Mouse (Mus musculus): ENCODE data around the gene B2m.
"Not testable (repeated sequence)": the region's sequence is repeated elsewhere in the genome, so short reads cannot be mapped to it uniquely, and the experiment has no call there.

B2m gene

DNA sequence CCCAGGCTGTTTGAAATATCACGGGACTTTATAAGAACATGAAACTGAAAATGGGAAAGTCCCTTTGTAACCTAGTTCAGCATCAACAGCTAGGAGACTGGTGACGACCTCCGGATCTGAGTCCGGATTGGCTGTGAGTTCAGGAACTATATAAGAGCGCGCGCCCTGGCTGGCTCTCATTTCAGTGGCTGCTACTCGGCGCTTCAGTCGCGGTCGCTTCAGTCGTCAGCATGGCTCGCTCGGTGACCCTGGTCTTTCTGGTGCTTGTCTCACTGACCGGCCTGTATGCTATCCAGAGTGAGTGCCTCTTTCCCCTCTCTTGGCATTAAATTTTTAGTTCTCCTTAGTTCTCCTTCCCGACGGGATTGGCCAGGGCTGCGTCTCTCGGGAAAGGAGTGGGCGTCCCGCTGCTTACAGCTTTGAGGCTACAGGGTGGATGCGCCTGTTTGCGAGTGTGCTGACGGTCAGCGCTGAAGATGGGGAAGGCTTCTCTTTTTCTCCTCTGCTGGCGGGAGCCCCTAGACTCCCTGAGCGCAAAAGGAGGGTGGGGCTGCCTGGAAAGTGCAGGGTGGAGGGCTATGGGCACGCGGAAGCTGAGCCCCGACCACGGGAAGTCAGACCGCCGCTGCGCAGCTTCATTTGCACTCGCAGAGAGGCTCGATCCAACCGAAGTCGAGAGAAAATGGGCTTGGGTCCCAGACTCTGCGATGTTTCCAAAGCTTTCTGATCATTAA is at the start of gene B2m:
B2m (plus strand) TSS at position 179 of the 734 bp plus-strand sequence.
- DNase-seq: peak; percentile 88 to 91

DNA sequence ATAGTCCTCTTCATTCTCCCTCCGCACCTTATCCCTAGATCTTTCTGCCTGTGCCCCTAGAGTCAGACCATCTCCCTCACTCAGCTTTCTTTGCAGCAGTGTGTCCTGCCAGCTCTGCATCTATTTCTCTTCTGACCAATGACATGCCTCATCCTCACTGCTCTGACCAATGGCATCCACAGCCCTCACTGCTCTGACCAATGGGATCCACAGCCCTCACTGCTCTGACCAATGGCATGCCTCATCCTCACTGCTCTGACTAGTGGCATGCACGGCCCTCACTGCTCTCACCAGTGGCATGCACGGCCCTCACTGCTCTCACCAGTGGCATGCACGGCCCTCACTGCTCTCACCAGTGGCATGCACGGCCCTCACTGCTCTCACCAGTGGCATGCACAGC is 49.8 kb upstream of the B2m start:
- DNase-seq: not testable (repeated sequence)

DNA sequence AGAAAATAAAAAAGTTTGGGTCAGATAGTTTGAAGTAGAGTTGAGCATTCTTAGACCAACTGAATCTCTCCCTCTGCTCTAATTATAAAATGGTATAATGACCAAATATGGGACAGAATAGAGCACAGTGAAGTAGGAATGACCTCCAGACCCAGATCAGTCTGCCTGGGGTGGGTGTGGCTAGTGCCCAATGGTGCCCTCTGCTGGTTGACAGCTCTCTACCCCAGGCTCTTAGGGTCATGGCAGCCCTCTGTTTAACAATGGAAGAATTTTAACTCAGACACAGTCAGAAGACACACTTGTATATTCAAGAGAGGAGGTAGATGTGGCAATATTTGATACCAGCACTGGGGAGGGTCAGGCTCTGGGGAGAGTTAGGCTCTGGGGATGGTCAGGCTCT is 45.4 kb upstream of the B2m start:
- peak in 1 of 2 experiments; percentile 14 for DNase-seq

DNA sequence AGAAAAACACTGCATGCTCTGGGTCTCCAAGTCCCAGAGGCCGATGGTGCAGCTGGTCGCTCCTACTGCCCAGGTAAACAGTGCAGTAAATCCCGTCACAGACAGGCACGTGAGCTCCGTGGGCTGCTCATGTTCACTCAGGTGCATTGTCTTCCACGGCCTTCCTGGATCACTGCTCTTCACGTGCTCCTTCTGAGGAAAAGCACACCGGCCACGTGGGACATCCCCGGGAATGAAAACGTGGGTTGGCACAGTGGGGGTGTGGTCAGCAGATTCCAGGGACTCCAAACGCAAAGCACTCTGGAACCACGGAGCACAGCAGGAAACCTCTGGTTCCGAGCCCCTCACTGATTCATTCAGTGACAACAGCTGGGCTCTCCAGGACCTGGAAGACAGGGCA is 39.4 kb upstream of the B2m start:
- DNase-seq: no peak

DNA sequence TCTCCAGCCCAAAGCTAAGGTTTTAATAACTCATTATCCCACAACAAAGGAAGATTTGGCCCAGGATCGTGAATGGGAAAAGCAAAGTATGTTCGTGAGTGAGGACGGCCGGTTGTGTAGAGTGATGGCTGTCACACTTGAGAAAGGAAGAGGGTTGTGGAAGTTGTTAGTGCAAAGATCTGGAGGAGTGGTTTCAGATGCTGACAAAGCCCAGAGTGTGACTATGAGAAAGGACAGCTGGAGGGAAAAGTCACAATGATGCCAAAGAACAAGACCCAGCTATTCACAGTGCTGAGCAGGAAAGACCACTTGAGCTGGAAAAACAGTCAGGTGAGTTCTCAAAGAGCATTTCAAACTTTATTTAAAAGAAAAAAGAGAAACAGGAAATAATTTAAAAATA is 37.8 kb upstream of the B2m start:
- no peak for DNase-seq

DNA sequence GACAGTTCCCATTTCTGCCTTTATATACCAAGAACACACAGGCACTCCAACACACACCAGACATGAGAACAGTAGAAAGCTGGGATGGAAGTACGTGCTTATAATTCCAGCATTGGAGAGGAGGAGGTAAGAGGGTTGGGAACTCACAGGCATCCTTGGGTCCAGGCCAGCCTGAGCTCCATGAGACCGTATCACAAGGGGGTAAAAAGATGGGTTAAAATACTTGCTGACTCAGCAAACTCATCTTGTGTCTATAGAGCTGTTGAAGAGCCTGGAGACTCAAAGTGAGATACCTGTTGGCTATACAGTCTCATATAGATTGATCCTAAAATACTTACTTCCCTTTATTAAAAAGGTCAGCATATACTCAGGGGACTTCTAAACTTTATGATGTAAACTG is 30.6 kb upstream of the B2m start:
- no peak for DNase-seq

DNA sequence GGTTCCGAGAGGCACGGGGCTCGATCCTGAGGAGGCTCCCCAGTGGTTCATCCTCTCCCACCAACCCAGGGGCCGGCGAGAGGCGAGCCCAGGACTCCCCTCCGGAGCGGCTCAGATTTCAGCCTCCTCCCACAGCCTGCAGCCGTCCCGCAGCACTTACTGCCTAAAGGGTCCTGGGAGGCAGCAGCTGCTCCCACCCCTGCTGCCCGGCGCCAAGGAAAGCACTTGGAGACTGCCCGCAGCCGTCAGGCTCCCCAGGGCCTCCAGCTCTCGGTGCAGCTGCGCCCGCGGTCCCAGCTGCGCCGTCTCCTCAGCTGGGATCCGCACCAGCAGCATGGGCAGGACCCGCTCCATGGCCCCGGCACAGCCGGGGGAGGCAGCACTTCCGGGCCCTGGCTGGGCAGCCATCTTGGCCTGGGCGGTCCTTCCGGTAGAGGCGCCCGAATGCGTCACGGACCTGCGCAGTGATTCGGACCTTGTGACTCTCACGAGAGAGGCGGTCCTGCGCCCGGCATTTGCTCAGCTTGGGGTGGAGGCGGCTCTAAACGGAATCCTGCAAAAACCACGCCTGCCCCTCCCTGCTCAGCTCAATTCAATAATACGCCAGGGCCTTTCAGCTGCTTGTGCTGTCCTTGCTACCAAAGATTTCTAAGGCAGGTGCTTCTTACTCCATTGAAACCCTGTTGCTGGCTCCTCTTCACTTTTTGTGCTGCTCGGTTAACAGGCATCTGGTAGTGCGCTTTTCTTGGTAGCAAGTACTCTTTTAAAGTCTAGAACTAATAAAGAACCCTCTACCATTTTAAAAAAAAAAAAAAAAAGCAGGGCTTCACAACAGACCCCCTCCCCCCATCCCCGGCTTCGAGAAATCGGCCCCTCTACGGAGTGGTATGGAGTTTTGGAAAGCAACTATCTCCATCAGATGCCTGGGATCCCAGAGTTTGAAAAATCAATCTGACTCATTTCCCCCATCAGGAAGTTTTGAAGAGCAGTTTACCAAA is 29.2 kb upstream of the B2m start, which contains the start of gene Spg11:
Spg11 (minus strand) TSS at position 426 of the 998 bp plus-strand sequence.
- peak; percentile 97 to 98 for DNase-seq

DNA sequence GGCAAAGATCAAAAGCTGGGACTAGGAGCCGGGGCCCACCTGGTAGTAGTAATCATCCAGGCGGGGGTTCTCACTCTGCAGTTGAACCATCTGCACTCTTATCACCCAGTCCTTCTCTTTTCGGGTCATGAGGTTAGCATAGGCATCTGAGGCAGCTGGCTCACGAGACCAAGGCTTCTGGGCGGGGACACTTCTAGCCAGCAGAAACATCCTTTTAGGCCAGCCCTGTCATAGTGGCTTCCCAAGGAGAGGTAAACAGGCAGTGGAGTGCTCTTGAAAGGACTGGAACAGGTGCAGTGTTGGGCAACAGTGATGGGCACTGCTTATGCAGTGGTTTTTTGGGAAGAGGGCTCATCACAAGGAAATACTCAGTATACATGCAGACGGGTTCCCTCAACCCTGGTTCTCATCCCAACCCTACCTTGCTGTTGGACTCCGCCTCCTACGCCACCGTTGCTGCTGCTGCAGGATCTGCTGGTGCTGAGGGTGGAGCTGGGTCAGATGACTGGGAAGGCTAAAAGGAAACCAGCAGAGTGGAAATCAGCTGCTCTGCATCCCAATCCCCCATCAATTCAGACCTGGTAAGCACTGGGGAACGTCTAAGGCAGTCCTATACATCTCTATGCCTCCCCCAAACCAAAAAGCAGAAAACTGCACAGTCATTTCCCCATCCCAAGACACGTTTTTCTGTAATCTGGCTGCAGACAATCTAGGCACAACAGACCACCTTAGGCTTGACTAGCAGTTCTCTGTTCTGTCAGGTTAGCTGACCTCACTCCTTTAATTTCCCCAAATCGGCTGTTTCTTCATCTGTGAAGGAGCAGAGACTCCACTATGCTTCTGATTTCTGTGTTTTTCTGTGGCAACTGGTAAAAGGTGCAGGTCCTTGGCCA is 21.6 kb upstream of the B2m start:
- DNase-seq: no peak

DNA sequence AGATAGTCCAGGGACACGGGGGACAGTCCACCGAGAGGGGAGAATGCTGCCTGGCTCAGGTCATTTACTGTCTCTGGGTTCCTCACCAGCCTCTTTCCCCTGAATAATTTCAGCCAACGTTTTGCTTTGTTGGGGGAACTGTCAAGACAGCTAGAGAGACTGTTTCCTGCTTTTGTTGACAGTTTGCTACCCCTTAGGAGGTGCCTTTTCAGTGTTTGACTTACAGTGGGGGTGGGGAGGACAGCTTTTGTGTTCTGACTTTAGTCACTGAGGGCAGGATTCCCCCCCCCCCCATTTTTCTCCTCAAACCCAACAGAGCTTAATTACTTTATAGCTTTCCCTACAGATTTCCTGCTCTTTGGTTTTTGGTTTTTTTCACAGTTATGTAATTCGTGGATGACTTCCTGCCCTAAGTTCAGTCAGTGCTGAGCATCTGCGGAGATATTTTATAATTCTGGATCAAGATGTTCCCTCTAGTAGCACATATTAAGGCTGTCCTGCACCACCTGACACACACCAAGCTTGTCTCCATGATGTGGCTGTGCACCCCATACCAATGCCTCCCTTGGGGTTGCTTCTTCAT is 20.6 kb upstream of the B2m start:
- no peak for DNase-seq

DNA sequence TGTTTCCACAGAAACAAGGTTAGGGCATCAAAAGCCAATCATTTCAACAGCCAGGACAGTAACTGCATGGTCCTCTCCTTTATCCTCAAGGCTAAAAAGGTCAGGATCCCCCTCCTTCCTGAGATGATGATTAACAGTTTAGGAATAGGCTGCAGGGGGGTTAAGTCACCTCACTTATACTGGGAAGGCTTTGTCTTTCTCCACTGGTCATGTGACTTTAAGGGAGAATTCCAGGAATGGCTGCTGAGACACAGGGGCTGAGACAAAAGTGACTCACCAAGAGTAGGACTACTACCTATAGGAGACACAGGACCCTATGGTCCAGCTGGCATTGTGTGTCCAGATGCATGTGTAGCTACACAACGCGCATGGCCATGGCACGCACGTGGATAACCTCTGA is 19.9 kb upstream of the B2m start:
- no peak for DNase-seq

DNA sequence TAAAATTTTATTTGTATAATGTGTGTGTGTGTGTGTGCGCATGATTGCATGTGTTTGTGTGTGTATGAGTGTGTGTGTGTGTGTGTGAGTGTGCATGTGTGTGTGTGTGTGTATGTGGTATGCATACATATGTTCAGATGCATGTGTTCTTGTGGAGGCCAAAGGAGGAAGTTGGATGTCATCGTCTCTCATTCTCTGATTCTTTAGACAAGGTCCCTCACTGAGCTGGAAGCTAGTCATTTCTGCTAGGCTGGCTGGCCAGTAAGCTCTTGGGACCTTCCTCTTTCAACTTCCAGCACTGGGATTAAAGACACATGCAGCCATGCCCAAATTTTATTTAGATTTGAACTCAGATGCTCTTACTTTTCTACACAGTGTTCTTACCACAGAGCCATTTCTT is 15.4 kb upstream of the B2m start:
- DNase-seq: no peak

DNA sequence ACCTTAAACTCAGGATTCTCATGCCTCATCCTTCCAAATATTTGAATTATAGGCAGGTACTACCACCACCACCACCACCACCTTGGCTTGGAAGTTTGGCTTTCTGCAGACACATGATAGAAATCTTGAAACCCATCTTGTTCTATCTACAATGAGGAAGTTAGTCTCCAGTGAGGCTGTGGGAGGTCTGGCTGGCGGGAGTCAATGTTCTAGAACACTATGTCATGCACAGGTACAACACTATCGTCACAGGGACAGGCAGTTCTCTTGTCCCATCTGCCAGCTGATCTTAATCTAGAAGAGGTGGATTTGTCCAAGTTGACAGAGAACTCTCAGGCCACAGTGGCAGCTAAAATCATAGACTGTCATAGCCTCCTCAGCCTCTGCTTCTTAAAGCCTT is 14.9 kb upstream of the B2m start:
- DNase-seq: no peak

DNA sequence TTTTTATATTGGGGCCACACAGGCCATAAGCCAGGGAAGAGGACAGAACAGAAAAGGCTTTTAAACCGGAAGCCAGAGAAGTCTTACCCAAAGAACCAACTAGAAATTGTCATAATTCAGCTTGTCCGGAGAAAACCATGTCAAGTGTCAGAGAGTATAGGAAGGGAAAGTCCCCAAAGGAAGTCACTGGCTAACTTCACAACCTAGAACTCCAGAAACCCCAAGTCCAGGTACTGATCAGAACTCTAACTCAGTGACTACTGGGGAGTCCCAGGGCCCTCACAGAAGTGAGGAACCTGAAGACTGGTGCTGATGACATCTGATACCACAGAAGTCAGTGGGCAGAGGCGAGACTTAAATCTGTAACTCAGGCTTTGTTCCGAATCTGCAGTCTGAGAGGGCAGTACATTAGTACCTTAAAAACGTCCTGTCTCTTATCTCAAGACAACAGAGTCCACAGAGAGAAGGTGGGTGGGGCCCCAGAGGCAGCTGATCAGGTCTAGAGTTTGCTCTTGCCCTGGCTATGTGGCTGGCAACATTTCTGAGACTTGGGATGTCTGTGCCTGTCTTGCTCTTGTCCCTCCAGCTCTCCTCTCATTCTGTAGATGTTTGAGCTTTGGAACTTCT is 9.5 kb upstream of the B2m start:
- no peak for DNase-seq

DNA sequence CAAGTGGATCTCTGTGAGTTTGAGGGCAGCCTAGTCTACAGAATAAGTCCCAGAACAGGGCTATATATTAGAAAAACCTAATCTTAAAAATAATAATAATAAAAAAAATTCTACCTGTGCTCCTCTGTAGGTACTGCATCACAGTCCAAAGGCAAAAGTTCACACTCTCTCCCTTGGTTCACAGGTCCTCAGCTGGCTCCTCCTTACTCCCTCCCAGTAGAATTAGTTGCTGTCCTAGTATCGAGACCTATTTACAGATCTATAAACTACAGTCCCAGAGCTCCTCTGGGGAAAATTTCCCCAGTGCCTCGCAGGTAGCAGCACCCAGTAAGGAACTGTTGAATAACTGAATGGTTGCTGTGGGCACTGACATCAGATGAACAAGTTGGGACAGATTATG is 6.7 kb upstream of the B2m start:
- DNase-seq: no peak

DNA sequence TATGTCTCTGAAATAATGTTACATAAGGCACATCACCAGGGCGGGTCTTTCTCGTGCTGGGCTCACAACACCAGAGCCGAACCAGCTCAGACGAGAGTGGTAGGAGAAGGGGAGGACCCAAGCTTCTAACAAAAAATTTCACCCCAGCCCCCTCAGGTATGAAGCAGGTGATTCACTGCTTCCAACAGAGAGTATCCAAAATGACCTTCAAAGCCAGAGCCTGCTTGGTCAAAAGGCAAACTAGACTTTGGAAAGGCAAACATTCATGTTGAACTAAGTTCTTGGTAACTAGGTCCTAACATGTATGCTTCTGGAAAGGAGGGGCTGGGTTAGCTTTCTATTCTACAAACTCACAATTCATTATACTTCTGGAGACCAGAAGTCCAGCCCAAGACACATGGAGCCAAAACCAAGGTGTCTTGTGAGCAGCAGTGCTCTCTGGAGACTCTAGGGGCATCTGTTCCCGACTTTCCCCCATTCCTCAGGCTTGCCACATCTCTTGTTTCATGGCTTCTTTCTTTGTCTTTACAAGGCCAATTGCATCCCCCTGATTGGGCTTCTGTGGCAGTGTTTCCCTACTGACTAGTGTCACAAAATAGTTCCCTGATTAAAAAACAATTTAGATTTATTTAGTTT is 6.0 kb upstream of the B2m start:
- DNase-seq: no peak

DNA sequence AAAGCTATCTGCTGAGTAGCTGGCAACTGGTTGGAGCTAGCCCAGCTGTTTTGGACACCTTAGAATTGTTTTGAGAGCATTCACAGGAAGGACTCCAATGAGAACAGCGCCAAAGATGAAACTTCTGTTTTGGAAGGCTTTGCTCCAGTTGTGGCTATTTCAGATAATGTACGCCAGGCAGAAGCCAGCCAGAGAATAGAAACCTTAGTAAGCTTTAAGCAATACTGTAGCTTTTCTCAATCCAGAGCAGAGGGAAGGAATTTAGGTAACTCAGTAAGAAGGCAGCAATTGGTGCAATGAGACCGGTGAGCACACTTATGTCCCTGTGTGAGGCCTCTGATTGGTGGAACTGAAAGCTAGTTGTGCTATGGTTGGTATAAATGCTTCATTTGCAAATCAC is 4.4 kb upstream of the B2m start:
- DNase-seq: no peak

DNA sequence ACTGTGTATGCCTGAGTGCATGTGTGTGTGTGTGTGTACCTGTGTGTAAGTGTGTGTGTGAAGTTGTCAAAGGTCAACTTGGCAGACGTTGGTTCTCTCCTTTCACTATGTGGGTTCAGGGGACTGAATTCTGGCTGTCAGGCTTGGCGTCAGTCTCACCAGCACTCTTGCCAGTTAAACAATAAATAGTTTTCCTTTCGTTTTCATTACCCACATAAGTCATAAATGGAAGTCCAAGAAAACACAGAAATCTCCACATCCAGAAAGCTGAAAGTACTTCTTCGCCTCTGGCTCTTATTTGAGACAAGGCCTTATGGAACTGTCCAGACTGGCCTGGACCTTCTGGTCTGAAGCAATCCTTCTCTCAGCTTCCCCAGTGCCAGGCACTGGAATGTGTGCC is 1.7 kb upstream of the B2m start:
- DNase-seq: no peak

DNA sequence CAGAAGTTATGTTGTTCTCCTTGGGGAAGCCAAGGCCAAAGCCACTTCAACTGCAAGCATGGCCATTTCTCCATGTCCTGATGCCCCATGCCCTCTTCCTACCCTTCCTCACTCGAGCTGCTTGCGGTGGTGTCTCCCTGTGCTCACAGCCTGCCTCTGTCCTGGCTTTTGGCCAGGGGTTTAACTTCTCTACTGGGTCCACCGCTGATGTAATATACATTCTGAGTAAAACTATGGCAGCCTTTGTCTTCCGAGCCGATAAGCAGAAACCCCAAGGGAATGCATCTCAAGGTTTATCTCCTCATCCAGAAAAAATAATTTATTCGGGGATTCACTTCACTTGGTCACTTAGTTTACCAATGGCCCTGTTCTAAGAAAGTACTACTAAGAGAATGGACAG is 799 bp upstream of the B2m start:
- peak in 1 of 2 experiments; percentile 9 for DNase-seq

DNA sequence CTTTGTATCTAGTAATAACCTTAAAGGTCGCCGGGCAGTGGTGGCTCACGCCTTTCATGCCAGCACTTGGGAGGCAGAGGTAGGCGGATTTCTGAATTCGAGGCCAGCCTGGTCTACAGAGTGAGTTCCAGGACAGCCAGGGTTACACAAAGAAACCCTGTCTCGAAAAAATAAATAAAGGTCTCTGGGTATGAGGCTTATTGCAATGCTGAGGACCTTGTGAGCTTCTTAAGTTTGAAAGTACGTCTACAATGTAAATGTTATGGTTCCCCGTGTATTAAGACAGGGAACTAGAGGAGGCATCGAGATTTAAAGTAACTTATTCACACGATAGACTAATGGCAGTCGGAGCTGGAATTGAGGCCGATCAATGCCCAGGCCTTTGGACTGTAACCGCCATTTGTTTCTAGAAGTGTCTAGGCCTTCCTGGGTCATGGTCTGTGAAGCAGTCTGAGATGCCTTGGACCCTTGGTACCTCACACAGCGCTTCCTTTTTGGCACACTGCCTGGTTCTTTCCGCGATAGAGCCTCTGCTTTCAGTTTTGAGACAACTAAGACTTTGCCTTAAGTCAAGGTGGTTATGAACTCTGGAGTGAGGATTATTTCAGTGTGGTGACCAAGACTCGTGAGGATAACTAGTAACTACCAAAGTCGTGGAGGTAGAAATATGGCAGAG is 894 bp downstream of the B2m start:
- peak in 1 of 2 experiments; percentile 22 for DNase-seq

DNA sequence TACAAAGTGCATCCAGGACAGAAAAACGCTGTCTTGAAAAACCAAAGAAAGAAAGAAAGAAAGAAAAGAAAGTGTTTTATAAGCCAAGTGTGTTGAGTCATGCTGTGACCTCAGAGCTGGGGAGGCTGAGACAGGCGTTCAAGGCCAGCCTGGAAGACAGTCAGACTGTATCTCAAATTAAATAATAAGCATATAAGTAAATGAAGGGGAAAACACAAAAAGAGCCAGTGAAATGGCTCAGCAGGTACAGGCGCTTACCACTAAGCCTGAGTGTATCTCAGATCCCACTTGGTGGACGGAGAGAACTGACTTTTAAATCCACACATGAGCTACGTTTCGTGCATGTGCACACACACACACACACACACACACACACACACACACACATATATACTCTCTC is 1.8 kb downstream of the B2m start:
- DNase-seq: no peak

DNA sequence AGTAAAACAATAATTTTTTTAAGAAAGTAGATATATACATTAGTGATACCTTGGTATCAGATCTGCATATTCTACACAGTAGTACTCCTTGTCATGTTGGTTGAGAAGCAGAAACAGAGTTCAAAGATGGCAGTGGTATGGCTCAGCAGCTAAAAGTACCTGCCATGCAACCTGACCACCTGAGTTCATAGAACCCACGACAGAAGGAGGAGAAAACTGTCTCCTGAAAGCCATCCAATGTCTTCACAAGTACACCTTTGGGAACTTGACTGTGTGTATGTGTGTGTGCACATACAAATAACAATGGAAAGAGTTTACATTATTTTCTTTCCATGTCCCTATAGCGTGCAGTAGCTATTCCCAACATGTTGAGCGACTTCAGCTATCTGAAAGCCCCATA is 2.2 kb downstream of the B2m start:
- no peak for DNase-seq

All from cerebellum, postnatal 25 days (tissue).